Mouse (Mus musculus) stomach, postnatal 0 days (tissue): ENCODE data around the gene Dpf3.

Experiments
- CTCF ChIP-seq: IDR thresholded peaks from 2 replicates; pipeline ENCODE4 v1.5.1; 2016; ENCODE audit warnings: antibody characterized with exemption, low read depth, mild to moderate bottlenecking, moderate library complexity
- EP300 ChIP-seq: optimal IDR thresholded peaks from 2 replicates; pipeline ENCODE3; 2016; ENCODE audit warnings: antibody characterized with exemption

GRCm38 (mm10) chr12:83495248-83495960, 7.9 kb upstream of the Dpf3 start:
- no peak for TF ChIP-seq EP300
- no peak for TF ChIP-seq CTCF
